Mouse (Mus musculus) stomach, postnatal 0 days (tissue): ENCODE results near the gene Ppp1r27. TPM values are rescaled to one million over a fixed set of nuclear protein-coding genes. Genes with fewer than 3 reads are reported as not detected.

Experiments used
- ATAC-seq: fragments of 200-750 bp; cut with Nextera tagmentation; 2 replicates; pipeline ENCODE4 v1.8.0; 2017; ENCODE audit not compliant: low FRiP score, low TSS enrichment
- DNase-seq: peaks from one replicate; pipeline ENCODE4 v3.0.0-alpha.2; 2016; ENCODE audit warnings: low spot score
- H3K27ac ChIP-seq: fragments of 300-500 bp; sonication (generic); replicated peaks from 2 replicates; pipeline ENCODE4 v1.5.1; 2014; ENCODE audit warnings: mild to moderate bottlenecking, control low read depth
- H3K27me3 ChIP-seq: fragments of 300-500 bp; sonication (generic); 2 replicates; pipeline ENCODE4 v1.6.1; 2014; ENCODE audit warnings: low read length; ENCODE audit not compliant: control insufficient read depth, insufficient read depth
- H3K36me3 ChIP-seq: fragments of 300-500 bp; sonication (generic); 2 replicates; pipeline ENCODE4 v1.6.1; 2014; ENCODE audit warnings: low read length, mixed read lengths; ENCODE audit not compliant: control insufficient read depth, insufficient read depth
- H3K4me1 ChIP-seq: fragments of 300-500 bp; sonication (generic); replicated peaks from 2 replicates; pipeline ENCODE4 v1.6.1; 2014; ENCODE audit warnings: antibody characterized with exemption; ENCODE audit not compliant: control insufficient read depth, insufficient read depth
- H3K4me2 ChIP-seq: fragments of 300-500 bp; sonication (generic); replicated peaks from 2 replicates; pipeline ENCODE4 v1.6.1; 2014; ENCODE audit warnings: low read depth, mild to moderate bottlenecking, control low read depth, moderate library complexity
- H3K4me3 ChIP-seq: fragments of 300-500 bp; sonication (generic); 2 replicates; pipeline ENCODE4 v1.5.1; 2014; ENCODE audit warnings: low read depth, low read length, control low read depth
- H3K9ac ChIP-seq: fragments of 300-500 bp; sonication (generic); 2 replicates; pipeline ENCODE4 v1.6.1; 2014; ENCODE audit warnings: mild to moderate bottlenecking, low read length, control low read depth, mixed read lengths
- H3K9me3 ChIP-seq: fragments of 300-500 bp; sonication (generic); 2 replicates; pipeline ENCODE4 v1.6.1; 2016; ENCODE audit warnings: low read length; ENCODE audit not compliant: control insufficient read depth
- CTCF ChIP-seq: IDR thresholded peaks from 2 replicates; pipeline ENCODE4 v1.5.1; 2016; ENCODE audit warnings: antibody characterized with exemption, low read depth, mild to moderate bottlenecking, moderate library complexity
- EP300 ChIP-seq: optimal IDR thresholded peaks from 2 replicates; pipeline ENCODE3; 2016; ENCODE audit warnings: antibody characterized with exemption
- WGBS: fragments of 180-500 bp; shearing (Covaris S2); extraction: QIAGEN DNeasy Blood & Tissue Kit; methylation state at CpG from one replicate; pipeline ENCODE4 v1.1.7; 2014; 5-methylcytosine and 5-hydroxymethylcytosine counted together
- polyA plus RNA-seq: library from polyadenylated mRNA; unstranded; fragments of >200 nt; fragmentation: Nextera tagmentation; extraction: Ambion mirVana; gene quantifications from 2 replicates; pipeline ENCODE4 v1.2.1, GENCODE M21; 2015

The Ppp1r27 gene
- not detected in 2 replicates for polyA plus RNA-seq

DNA sequence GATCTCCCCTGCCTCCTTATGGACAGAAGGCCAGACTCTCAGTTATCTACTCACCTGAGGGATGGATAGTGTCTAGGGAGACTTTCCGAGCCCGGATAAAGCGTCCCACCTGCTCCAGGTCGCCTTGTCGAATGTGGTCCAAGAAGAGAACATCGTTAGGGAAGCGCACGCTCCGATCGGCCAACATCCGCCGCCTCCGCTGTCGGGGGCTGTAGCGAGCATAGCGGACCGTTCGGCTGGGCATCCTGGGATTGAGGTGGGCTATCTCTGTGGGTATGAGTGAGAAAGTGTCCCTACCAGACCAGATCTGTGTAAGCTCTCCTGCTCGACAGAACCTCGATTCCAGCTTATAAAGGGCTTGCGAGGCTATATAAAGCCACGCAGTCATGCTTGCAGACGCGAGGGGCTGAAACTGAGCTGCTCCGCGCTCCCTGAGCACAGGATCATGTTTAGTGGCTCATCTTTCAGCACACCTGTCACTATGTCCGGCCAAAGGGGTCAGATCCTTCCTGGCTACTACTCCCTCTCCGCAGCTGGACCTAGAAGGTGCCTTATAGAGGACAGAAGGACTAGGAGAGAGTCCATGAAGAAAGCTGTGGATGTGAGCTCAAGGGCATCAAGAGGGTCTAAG lies at the start of gene Ppp1r27:
Gene Ppp1r27 (minus strand): TSS at position 323 of the 631 bp plus-strand sequence.
- no peak for ATAC-seq
- TF ChIP-seq EP300: no peak
- no peak for TF ChIP-seq CTCF
- H3K27ac ChIP-seq: peak within 1 kb of the TSS; percentile 98; the same call in 1 of the 2 replicates

GRCm38 (mm10) chr11:120600716-120601115 lies 49.8 kb upstream of the Ppp1r27 start:
- DNase-seq: no peak
- no peaks in the 10 kb centered on the region for H3K27me3 ChIP-seq
- H3K9me3 ChIP-seq: no peaks in the 10 kb centered on the region
- H3K4me3 ChIP-seq: no peak overlapping the region
- no peak overlapping the region for H3K9ac ChIP-seq
- no peak overlapping the region for H3K4me2 ChIP-seq
- H3K36me3 ChIP-seq: peaks cover 9% of the 10 kb centered on the region; the same call in 1 of the 2 replicates
- TF ChIP-seq EP300 (no peak), CTCF (no peak)
- 96% methylated on average over 3 of the region's 3 CpGs for WGBS
- ATAC-seq: no peak
- H3K27ac ChIP-seq: no peak overlapping the region
- no peaks in the 10 kb centered on the region for H3K4me1 ChIP-seq

More for the DNA sequence above, at the start of gene Ppp1r27:
- DNase-seq: no peak
- Histone ChIP-seq H3K4me3 (peak within 1 kb of the TSS; percentile 88), H3K27me3 (no peaks in the 10 kb centered on the region), H3K4me2 (peak within 1 kb of the TSS; percentile 72), H3K4me1 (peaks cover 5% of the 10 kb centered on the region; the same call in 1 of the 2 replicates), H3K9me3 (no peaks in the 10 kb centered on the region), H3K36me3 (no peaks in the 10 kb centered on the region), H3K9ac (peak within 1 kb of the TSS; percentile 95)
- 93% methylated on average over 28 of the region's 28 CpGs for WGBS

DNA sequence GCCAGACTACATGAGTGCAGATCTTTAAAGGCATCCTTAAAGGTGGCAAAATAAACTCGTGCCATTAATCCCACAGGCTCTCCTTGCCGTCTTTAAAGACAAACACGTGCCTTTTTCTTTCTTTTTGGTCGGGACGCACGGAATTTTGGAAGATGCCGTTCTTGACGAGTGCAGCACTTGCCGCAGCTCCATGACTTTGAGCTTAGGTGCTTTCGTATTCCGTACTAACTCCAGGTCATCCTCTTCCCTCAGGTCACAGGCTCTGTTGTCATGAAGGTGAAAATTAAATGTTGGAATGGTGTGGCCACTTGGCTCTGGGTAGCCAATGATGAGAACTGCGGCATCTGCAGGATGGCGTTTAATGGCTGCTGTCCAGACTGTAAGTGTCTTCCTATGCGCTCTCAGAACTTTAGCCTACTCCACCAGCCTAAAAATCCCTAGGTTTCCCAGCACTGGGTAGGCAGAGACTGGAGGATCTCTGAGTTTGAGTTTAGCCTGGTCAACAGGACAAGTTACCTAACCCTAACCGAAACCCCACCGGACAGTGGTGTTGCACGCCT lies 48.1 kb upstream of the Ppp1r27 start:
- H3K4me2 ChIP-seq: peak overlapping the region; percentile 69
- WGBS: 41% methylated on average over 17 of the region's 17 CpGs
- DNase-seq (no peak), ATAC-seq (no peak)
- H3K27ac ChIP-seq: peak overlapping the region; percentile 75; the same call in 1 of the 2 replicates
- TF ChIP-seq EP300 (no peak), CTCF (no peak)
- no peaks in the 10 kb centered on the region for H3K9me3 ChIP-seq
- no peaks in the 10 kb centered on the region for H3K4me1 ChIP-seq
- peak overlapping the region; percentile 73 for H3K9ac ChIP-seq
- H3K4me3 ChIP-seq: peak overlapping the region; percentile 91
- peaks cover 21% of the 10 kb centered on the region; the same call in 1 of the 2 replicates for H3K36me3 ChIP-seq
- H3K27me3 ChIP-seq: no peaks in the 10 kb centered on the region

GRCm38 (mm10) chr11:120598283-120598989 lies 47.5 kb upstream of the Ppp1r27 start, which contains the start of the genes Alyref and Anapc11:
Gene Alyref, minus strand, starts transcription at chr11:120598365.
Gene Anapc11, plus strand, starts transcription at chr11:120598421.
- WGBS: under 1% methylated on average over 84 of the region's 88 CpGs
- DNase-seq: peak; percentile 97
- Histone ChIP-seq H3K9ac (peak within 1 kb of the TSS; percentile 96), H3K4me1 (no peaks in the 10 kb centered on the region), H3K4me3 (peak within 1 kb of the TSS; percentile 91), H3K27ac (peak within 1 kb of the TSS; percentile 94), H3K36me3 (peaks cover 26% of the 10 kb centered on the region), H3K4me2 (peak within 1 kb of the TSS; percentile 91), H3K27me3 (no peaks in the 10 kb centered on the region), H3K9me3 (no peaks in the 10 kb centered on the region)
- TF ChIP-seq CTCF (no peak; the same call in 1 of the 2 replicates), EP300 (peak; percentile 67)
- peak; percentile 98 for ATAC-seq

GRCm38 (mm10) chr11:120597240-120598235 lies 46.6 kb upstream of the Ppp1r27 start:
- WGBS: 2% methylated on average over 71 of the region's 99 CpGs

More at GRCm38 (mm10) chr11:120597240-120598235, 46.6 kb upstream of the Ppp1r27 start:
- no peaks in the 10 kb centered on the region for H3K27me3 ChIP-seq
- DNase-seq: peak; percentile 50
- H3K4me3 ChIP-seq: peak overlapping the region; percentile 91
- TF ChIP-seq EP300: no peak
- no peak for TF ChIP-seq CTCF
- no peaks in the 10 kb centered on the region for H3K9me3 ChIP-seq
- H3K36me3 ChIP-seq: peaks cover 30% of the 10 kb centered on the region
- peak overlapping the region; percentile 91 for H3K4me2 ChIP-seq
- peak overlapping the region; percentile 94 for H3K27ac ChIP-seq
- H3K4me1 ChIP-seq: no peaks in the 10 kb centered on the region
- ATAC-seq: peak; percentile 55
- H3K9ac ChIP-seq: peak overlapping the region; percentile 96
